Mouse (Mus musculus): ENCODE data around the gene Adgrg6. TPM values are rescaled to one million over a fixed set of nuclear protein-coding genes. Genes with fewer than 3 reads are reported as not detected.

Gene Adgrg6
- total RNA-seq, 1 experiment, result 2.7 TPM

DNA sequence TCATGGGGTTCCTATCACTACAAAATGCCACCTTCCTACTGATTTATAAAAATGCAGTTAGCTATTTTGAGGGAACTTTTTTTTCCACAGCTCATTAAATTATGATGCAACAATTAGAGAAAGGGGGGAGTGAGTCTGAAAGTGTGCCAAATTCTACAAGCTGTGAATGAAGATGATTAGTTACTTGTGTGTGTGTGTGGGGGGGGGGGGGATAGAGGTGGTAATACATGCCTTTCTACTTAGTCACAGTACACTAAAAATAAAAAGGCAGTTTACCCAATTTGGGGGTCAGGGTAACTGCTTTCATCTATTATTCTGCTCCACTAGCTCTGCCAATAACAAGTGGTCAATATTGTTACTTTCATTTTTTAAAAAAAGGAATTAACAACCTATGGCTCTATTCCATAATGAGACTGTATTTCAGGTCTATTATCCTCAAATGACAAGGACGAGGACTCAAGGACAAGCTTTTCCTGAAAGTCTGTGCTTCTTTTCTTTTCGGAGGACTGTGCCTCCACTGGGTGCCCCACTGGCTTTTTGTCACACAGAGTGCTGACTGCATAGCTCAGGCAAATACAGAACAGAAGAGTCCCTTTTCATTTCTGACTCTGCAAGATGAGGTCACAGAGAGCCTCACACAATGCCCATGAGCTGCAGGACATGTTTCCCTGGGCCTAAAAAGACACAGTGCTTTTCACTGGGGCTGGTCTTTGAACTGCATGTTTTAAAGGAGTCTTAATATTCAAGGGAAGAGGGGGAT, 33.4 kb downstream of the Adgrg6 start:
- no peaks in the 10 kb centered on the region for H3K4me1 ChIP-seq (ENCODE audit: control insufficient read depth in 2 of 2, insufficient read depth in 2 of 2, low read length in 2 of 2, poor library complexity in 1 of 2)
- in situ Hi-C loops (cut with MboI; ENCODE audit: low sequenced_read_pairs in 2 of 2, unreplicated experiment in 2 of 2), result no loop called here
- no peak overlapping the region for H3K4me3 ChIP-seq (ENCODE audit: insufficient read depth in 1 of 2, low read depth in 1 of 2, low read length in 2 of 2, poor library complexity in 1 of 2, severe bottlenecking in 1 of 2)
- TF ChIP-seq CHD2 (IDR thresholded peaks at IDR 0.05; ENCODE audit: low read depth, low read length) (no peak), ZC3H11A (IDR thresholded peaks at IDR 0.05; ENCODE audit: borderline replicate concordance, low read depth, low read length) (no peak), ZNF384 (IDR thresholded peaks at IDR 0.05; ENCODE audit: low read depth, low read length) (no peak), MAFK (IDR thresholded peaks at IDR 0.05; ENCODE audit: insufficient read depth, low read depth, low read length) (no peak), HCFC1 (IDR thresholded peaks at IDR 0.05; ENCODE audit: borderline replicate concordance, insufficient read depth, low read length) (no peak)
- no peaks in the 10 kb centered on the region for H3K36me3 ChIP-seq (ENCODE audit: control insufficient read depth, insufficient read depth, low read length, poor library complexity, severe bottlenecking)
- DNase-seq (ENCODE audit: low read depth, low spot score), result no peak
- no peak overlapping the region for H3K9ac ChIP-seq (ENCODE audit: insufficient read depth, low read depth, low read length, poor library complexity, severe bottlenecking)
- H3K9me3 ChIP-seq (ENCODE audit: control insufficient read depth, insufficient read depth, low read depth, low read length), result no peaks in the 10 kb centered on the region
- no peak overlapping the region for H3K27ac ChIP-seq (ENCODE audit: insufficient read depth, low read depth, low read length, poor library complexity, severe bottlenecking)

GRCm38 (mm10) chr10:14511157-14511556, 34.3 kb downstream of the Adgrg6 start:
- no peak for TF ChIP-seq MAFK (IDR thresholded peaks at IDR 0.05; ENCODE audit: insufficient read depth, low read depth, low read length)
- no peak for TF ChIP-seq ZC3H11A (IDR thresholded peaks at IDR 0.05; ENCODE audit: borderline replicate concordance, low read depth, low read length)
- TF ChIP-seq HCFC1 (IDR thresholded peaks at IDR 0.05; ENCODE audit: borderline replicate concordance, insufficient read depth, low read length), result no peak
- TF ChIP-seq ZNF384 (IDR thresholded peaks at IDR 0.05; ENCODE audit: low read depth, low read length), result no peak
- no peak for TF ChIP-seq CHD2 (IDR thresholded peaks at IDR 0.05; ENCODE audit: low read depth, low read length)
- H3K9me3 ChIP-seq (ENCODE audit: control insufficient read depth, insufficient read depth, low read depth, low read length), result no peaks in the 10 kb centered on the region
- H3K27ac ChIP-seq (ENCODE audit: insufficient read depth, low read depth, low read length, poor library complexity, severe bottlenecking), result no peak overlapping the region
- no peak overlapping the region for H3K4me3 ChIP-seq (ENCODE audit: insufficient read depth in 1 of 2, low read depth in 1 of 2, low read length in 2 of 2, poor library complexity in 1 of 2, severe bottlenecking in 1 of 2)
- H3K36me3 ChIP-seq (ENCODE audit: control insufficient read depth, insufficient read depth, low read length, poor library complexity, severe bottlenecking), result no peaks in the 10 kb centered on the region
- in situ Hi-C loops (cut with MboI; ENCODE audit: low sequenced_read_pairs in 2 of 2, unreplicated experiment in 2 of 2), result no loop called here
- H3K9ac ChIP-seq (ENCODE audit: insufficient read depth, low read depth, low read length, poor library complexity, severe bottlenecking), result no peak overlapping the region
- no peak for DNase-seq (ENCODE audit: low read depth, low spot score)
- H3K4me1 ChIP-seq (ENCODE audit: control insufficient read depth in 2 of 2, insufficient read depth in 2 of 2, low read length in 2 of 2, poor library complexity in 1 of 2), result no peaks in the 10 kb centered on the region

GRCm38 (mm10) chr10:14495658-14496057, 49.8 kb downstream of the Adgrg6 start:
- TF ChIP-seq HCFC1 (IDR thresholded peaks at IDR 0.05; ENCODE audit: borderline replicate concordance, insufficient read depth, low read length) (no peak), ZC3H11A (IDR thresholded peaks at IDR 0.05; ENCODE audit: borderline replicate concordance, low read depth, low read length) (no peak), ZNF384 (IDR thresholded peaks at IDR 0.05; ENCODE audit: low read depth, low read length) (no peak), CHD2 (IDR thresholded peaks at IDR 0.05; ENCODE audit: low read depth, low read length) (no peak), MAFK (IDR thresholded peaks at IDR 0.05; ENCODE audit: insufficient read depth, low read depth, low read length) (no peak)
- Histone ChIP-seq H3K9me3 (ENCODE audit: control insufficient read depth, insufficient read depth, low read depth, low read length) (no peaks in the 10 kb centered on the region), H3K9ac (ENCODE audit: insufficient read depth, low read depth, low read length, poor library complexity, severe bottlenecking) (no peak overlapping the region), H3K36me3 (ENCODE audit: control insufficient read depth, insufficient read depth, low read length, poor library complexity, severe bottlenecking) (no peaks in the 10 kb centered on the region), H3K27ac (ENCODE audit: insufficient read depth, low read depth, low read length, poor library complexity, severe bottlenecking) (no peak overlapping the region), H3K4me1 (ENCODE audit: control insufficient read depth in 2 of 2, insufficient read depth in 2 of 2, low read length in 2 of 2, poor library complexity in 1 of 2) (no peaks in the 10 kb centered on the region), H3K4me3 (ENCODE audit: insufficient read depth in 1 of 2, low read depth in 1 of 2, low read length in 2 of 2, poor library complexity in 1 of 2, severe bottlenecking in 1 of 2) (no peak overlapping the region)
- in situ Hi-C loops (cut with MboI; ENCODE audit: low sequenced_read_pairs in 2 of 2, unreplicated experiment in 2 of 2), result no loop called here
- no peak for DNase-seq (ENCODE audit: low read depth, low spot score)

DNA sequence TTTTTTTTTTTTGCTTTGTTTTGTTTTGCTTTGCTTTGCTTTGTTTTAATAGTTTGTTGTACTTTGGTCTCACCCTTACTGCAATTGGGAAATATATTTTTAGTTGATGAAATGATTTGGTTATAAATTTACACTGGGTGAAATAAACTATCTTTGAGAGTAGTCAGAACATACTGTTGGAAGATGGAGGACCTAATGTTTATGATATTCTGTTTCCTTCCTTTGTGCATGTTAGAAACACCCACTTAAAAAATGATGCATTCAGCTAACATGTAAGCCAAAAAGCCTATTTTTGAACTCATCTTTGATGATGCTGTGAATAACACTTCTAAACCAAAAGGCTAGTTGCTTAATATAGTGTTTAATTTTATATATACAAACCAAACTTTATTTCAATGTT, 50.3 kb downstream of the Adgrg6 start:
- no peak overlapping the region for H3K27ac ChIP-seq (ENCODE audit: insufficient read depth, low read depth, low read length, poor library complexity, severe bottlenecking)
- in situ Hi-C loops (cut with MboI; ENCODE audit: low sequenced_read_pairs in 2 of 2, unreplicated experiment in 2 of 2), result no loop called here
- no peaks in the 10 kb centered on the region for H3K4me1 ChIP-seq (ENCODE audit: control insufficient read depth in 2 of 2, insufficient read depth in 2 of 2, low read length in 2 of 2, poor library complexity in 1 of 2)
- H3K9me3 ChIP-seq (ENCODE audit: control insufficient read depth, insufficient read depth, low read depth, low read length), result no peaks in the 10 kb centered on the region
- no peak for TF ChIP-seq CHD2 (IDR thresholded peaks at IDR 0.05; ENCODE audit: low read depth, low read length)
- no peak for TF ChIP-seq HCFC1 (IDR thresholded peaks at IDR 0.05; ENCODE audit: borderline replicate concordance, insufficient read depth, low read length)
- TF ChIP-seq ZNF384 (IDR thresholded peaks at IDR 0.05; ENCODE audit: low read depth, low read length), result no peak
- no peak for TF ChIP-seq ZC3H11A (IDR thresholded peaks at IDR 0.05; ENCODE audit: borderline replicate concordance, low read depth, low read length)
- TF ChIP-seq MAFK (IDR thresholded peaks at IDR 0.05; ENCODE audit: insufficient read depth, low read depth, low read length), result no peak
- no peaks in the 10 kb centered on the region for H3K36me3 ChIP-seq (ENCODE audit: control insufficient read depth, insufficient read depth, low read length, poor library complexity, severe bottlenecking)
- no peak overlapping the region for H3K9ac ChIP-seq (ENCODE audit: insufficient read depth, low read depth, low read length, poor library complexity, severe bottlenecking)
- H3K4me3 ChIP-seq (ENCODE audit: insufficient read depth in 1 of 2, low read depth in 1 of 2, low read length in 2 of 2, poor library complexity in 1 of 2, severe bottlenecking in 1 of 2), result no peak overlapping the region
- DNase-seq (ENCODE audit: low read depth, low spot score), result no peak
